Mouse (Mus musculus): ENCODE results near the gene Gm5286. TPM values are rescaled to one million over a fixed set of nuclear protein-coding genes. Genes with fewer than 3 reads are reported as not detected.
"Not testable (repeated sequence)": the region's sequence is repeated elsewhere in the genome, so short reads cannot be mapped to it uniquely, and the experiment has no call there.

Gm5286 gene
- polyA plus RNA-seq (2016; fragmentation: Nextera tagmentation; extraction: Ambion mirVana) = not detected in 2 replicates

DNA sequence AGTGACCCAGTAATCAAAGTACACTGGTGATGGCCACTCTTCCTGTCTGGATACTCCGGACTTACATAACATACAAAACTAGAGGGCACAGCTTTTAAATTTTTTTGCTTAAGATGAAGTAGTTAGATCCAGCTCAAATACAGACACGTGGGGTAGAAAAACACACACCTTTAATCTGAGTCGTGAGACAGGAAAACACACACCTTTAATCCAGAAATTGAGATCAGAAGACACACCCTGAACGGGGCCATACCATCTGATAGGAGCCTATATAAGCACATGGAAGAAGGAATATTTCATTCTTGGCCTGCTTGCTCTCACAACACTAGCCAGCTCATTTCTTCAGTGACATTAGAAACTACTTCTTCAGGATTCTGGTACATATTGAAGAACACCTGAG is at the start of gene Gm5286:
TSS of gene Gm5286 (plus strand) at position 301 of the 400 bp plus-strand sequence.
- DNase-seq (ENCODE audit: low spot score); H3K9me3 ChIP-seq (replicated peaks); H3K27me3 ChIP-seq (ENCODE audit: low read depth, poor library complexity, severe bottlenecking); H3K4me1 ChIP-seq; H3K36me3 ChIP-seq; H3K4me3 ChIP-seq; H3K27ac ChIP-seq: not testable (repeated sequence)
- WGBS = 88% methylated on average over 3 of the region's 4 CpGs

DNA sequence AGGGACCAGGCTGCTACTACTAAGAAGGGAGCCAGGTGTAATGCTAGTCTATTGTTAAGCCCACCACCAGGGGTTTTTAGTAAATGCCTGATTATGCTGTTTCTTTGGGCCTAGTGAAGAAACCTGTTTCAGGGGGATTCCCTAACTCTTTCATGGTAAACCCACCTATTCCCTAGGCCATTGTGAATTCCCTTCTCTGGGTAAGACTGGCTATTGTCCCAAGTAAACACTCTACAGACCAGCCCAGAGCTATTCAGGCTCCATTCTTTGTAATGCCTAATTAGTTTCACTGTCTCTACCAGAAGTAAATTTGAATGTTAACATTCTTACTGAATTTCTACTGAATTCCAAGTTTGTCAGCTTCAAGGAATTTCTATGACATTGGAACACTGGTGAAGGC is 29.2 kb upstream of the Gm5286 start:
- not testable (repeated sequence) for DNase-seq (ENCODE audit: low spot score); H3K4me3 ChIP-seq; H3K4me1 ChIP-seq; H3K36me3 ChIP-seq; H3K27me3 ChIP-seq (ENCODE audit: low read depth, poor library complexity, severe bottlenecking); H3K9me3 ChIP-seq (replicated peaks); H3K27ac ChIP-seq

DNA sequence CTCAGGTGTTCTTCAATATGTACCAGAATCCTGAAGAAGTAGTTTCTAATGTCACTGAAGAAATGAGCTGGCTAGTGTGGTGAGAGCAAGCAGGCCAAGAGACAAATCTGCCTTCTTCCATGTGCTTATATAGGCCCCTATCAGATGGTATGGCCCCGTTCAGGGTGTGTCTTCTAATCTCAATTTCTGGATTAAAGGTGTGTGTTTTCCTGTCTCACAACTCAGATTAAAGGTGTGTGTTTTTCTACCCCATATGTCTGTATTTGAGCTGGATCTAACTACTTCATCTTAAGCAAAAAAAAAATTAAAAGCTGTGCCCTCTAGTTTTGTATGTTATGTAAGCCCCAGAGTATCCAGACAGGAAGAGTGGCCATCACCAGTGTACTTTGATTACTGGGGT is 18.4 kb upstream of the Gm5286 start, which contains the start of gene Gm10696:
TSS of gene Gm10696 (minus strand) at position 101 of the 400 bp plus-strand sequence.
- H3K27ac ChIP-seq; DNase-seq (ENCODE audit: low spot score); H3K36me3 ChIP-seq; H3K9me3 ChIP-seq (replicated peaks); H3K4me1 ChIP-seq; H3K27me3 ChIP-seq (ENCODE audit: low read depth, poor library complexity, severe bottlenecking); H3K4me3 ChIP-seq: not testable (repeated sequence)
- WGBS = 93% methylated on average over 1 of the region's 1 CpGs

Other genes starting within 250 kb of the Gm5286 start
- not detected in 2 replicates for gene Tdpoz5, start 235.4 kb upstream of the Gm5286 start, polyA plus RNA-seq (2016; fragmentation: Nextera tagmentation; extraction: Ambion mirVana)
- gene Gm9125, start 141.8 kb upstream of the Gm5286 start, polyA plus RNA-seq (2016; fragmentation: Nextera tagmentation; extraction: Ambion mirVana) = not detected in 2 replicates
- gene Gm10697, start 124.1 kb upstream of the Gm5286 start, polyA plus RNA-seq (2016; fragmentation: Nextera tagmentation; extraction: Ambion mirVana) = not detected in 2 replicates
- not detected in 2 replicates for gene Gm10696, start 18.5 kb upstream of the Gm5286 start, polyA plus RNA-seq (2016; fragmentation: Nextera tagmentation; extraction: Ambion mirVana)
- not detected in 2 replicates for gene Gm4778, start 67.3 kb downstream of the Gm5286 start, polyA plus RNA-seq (2016; fragmentation: Nextera tagmentation; extraction: Ambion mirVana)
- 7.2 and 7.7 TPM in 2 replicates for gene Them4, start 113.4 kb downstream of the Gm5286 start, polyA plus RNA-seq (2016; fragmentation: Nextera tagmentation; extraction: Ambion mirVana)
- gene Them5, start 145.4 kb downstream of the Gm5286 start, polyA plus RNA-seq (2016; fragmentation: Nextera tagmentation; extraction: Ambion mirVana) = not detected in 2 replicates
- 0.15 and 0.54 TPM in 2 replicates for gene C2cd4d, start 165.7 kb downstream of the Gm5286 start, polyA plus RNA-seq (2016; fragmentation: Nextera tagmentation; extraction: Ambion mirVana)
- 0.15 TPM in 1 of 2 replicates, not detected in the other for gene Rorc, start 176.1 kb downstream of the Gm5286 start, polyA plus RNA-seq (2016; fragmentation: Nextera tagmentation; extraction: Ambion mirVana)
- not detected in 2 replicates for gene Lingo4, start 201.8 kb downstream of the Gm5286 start, polyA plus RNA-seq (2016; fragmentation: Nextera tagmentation; extraction: Ambion mirVana)
- gene Tdrkh, start 216.6 kb downstream of the Gm5286 start, polyA plus RNA-seq (2016; fragmentation: Nextera tagmentation; extraction: Ambion mirVana) = 5.1 and 6.6 TPM in 2 replicates
- 71.0 and 77.8 TPM in 2 replicates for gene Mrpl9, start 246.6 kb downstream of the Gm5286 start, polyA plus RNA-seq (2016; fragmentation: Nextera tagmentation; extraction: Ambion mirVana)
- gene Oaz3, start 247.2 kb downstream of the Gm5286 start, polyA plus RNA-seq (2016; fragmentation: Nextera tagmentation; extraction: Ambion mirVana) = 0.29 and 0.51 TPM in 2 replicates

Measured in limb, embryonic 10.5 days (tissue).